Mouse (Mus musculus) left cerebral cortex, adult 2 months (tissue): ENCODE results near the gene Taf5l. TPM values are rescaled to one million over a fixed set of nuclear protein-coding genes. Genes with fewer than 3 reads are reported as not detected.
A peak's percentile ranks its signal among the peaks of the same experiment; 100 is the strongest.
"Not testable (repeated sequence)": the region's sequence is repeated elsewhere in the genome, so short reads cannot be mapped to it uniquely, and the experiment has no call there.

Experiments used
- DNase-seq, 2 experiments: peaks; one replicate each; pipeline ENCODE4 v3.0.0; 2021 to 2022; ENCODE audit warnings: low spot score in 2 of 2, mixed read lengths in 1 of 2; ENCODE audit errors: extremely low spot score in 1 of 2
- H3K27ac ChIP-seq: fragments of 200-600 bp; 2 replicates; pipeline ENCODE4 v1.8.1; 2022
- H3K4me3 ChIP-seq: fragments of 200-600 bp; 2 replicates; pipeline ENCODE4 v1.8.1; 2022
- CTCF ChIP-seq: fragments of 200-600 bp; IDR thresholded peaks from 2 replicates; pipeline ENCODE4 v1.8.1; 2022; ENCODE audit warnings: antibody characterized with exemption, mild to moderate bottlenecking, moderate library complexity
- intact Hi-C: fragments of 180-260 bp; cut with DNase I; formaldehyde crosslinking; loops from one replicate; pipeline ENCODE4 v1.15.1; 2025
- total RNA-seq, 2 experiments: library from RNA; stranded (reverse); gene quantifications; 2 replicates each; pipeline ENCODE4 v1.2.3; 2021

Taf5l gene
- total RNA-seq, 2 experiments from 2014 or later = 22.8 to 24.2 TPM

DNA sequence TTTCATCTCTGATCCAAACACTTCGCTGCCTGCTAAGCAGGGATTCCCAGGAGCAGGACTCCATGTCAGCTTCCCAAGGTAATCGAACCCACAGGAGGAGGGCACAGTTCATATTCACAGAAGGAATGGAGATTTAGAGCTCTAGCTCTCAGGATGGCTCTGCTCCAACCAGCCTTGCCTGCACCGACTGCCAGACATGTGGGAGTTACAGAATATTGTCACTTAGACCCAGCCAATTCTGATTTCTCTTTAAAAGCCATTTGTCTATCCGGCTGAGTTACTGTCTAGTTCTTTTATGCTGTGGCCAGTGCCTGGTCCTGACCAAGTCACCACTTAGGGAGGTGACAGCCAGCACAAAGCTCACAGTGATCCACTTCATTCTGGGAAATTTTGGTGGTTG is 39.5 kb downstream of the Taf5l start:
- Histone ChIP-seq H3K4me3 (peak overlapping the region; percentile 69), H3K27ac (no peak overlapping the region)
- DNase-seq = no peak
- no peak for TF ChIP-seq CTCF
- intact Hi-C loops = no loop called here

DNA sequence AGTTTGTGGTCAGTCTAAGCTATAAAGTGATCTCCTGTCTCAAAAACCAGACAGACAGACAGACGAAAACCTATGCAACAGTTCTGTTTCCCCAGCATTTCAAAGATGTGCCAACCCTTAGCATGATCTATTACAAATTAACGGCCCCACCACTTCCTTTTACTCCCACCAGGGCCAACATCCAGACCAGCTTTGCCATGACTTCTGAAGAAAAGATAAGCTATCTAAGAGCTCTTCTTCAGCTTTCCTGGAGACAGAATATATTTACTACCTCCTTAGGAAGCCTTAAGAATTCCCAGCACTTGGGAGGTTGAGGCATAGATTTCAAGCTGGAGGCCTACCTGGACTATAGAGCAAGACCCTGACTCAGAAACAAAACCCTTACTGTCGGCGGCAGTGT is 41.0 kb downstream of the Taf5l start:
- no peak for DNase-seq
- intact Hi-C loops = no loop called here
- no peak overlapping the region for H3K4me3 ChIP-seq
- no peak overlapping the region for H3K27ac ChIP-seq
- TF ChIP-seq CTCF = no peak

DNA sequence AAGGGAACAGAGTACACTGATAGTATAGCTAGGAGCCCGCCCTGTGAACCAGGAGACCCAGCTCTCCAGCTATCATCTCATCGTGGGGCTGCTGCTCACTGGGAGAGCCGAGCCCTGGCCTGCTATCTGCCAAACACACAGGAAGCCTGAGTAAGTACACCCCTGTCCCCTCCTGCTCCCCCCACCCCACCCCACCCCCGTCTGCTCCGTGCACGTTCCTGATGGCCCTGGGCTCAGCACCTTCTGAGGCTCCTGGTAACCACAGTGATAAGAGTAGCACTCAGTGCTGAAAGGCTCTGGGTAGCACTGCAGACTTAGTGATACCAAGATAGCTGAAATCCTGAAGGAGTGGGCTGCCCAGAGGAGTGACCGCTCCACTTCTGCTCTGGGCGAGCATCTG is 42.3 kb downstream of the Taf5l start:
- no peak for TF ChIP-seq CTCF
- no peak overlapping the region for H3K27ac ChIP-seq
- intact Hi-C loops = no loop called here
- DNase-seq = no peak
- H3K4me3 ChIP-seq = no peak overlapping the region

DNA sequence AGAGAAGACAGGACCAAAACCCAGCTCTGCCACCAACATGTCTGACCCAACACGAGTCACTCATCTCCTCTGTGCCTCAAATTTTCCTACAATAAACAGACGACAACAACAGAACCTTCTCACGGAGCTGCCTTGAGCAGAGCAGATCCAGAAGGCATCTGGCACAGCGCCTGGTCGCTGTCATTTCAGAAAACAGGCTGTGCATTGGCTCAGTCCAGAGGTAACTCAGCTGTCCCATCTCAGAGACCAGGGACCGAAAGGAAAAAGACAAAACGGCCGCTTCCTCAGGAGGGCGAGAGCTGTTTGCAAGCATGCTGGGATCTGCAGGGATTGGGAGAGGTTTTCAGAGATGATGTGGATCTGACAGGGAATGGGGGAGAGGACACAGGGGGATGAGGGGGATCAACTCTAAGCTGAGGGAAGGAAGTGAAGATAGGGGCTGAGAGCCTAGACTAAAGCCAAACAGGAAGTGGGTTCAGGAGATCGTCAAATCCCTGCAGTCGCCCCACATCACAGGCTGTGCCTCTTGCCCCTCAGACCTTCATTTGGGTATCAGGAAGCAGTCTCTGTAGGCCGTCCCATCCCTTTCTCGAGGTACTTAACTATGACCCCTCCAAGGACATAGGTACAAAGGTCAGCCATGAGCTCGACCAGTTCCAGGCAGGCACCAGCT is 42.9 kb downstream of the Taf5l start:
- no peak overlapping the region for H3K27ac ChIP-seq

DNA sequence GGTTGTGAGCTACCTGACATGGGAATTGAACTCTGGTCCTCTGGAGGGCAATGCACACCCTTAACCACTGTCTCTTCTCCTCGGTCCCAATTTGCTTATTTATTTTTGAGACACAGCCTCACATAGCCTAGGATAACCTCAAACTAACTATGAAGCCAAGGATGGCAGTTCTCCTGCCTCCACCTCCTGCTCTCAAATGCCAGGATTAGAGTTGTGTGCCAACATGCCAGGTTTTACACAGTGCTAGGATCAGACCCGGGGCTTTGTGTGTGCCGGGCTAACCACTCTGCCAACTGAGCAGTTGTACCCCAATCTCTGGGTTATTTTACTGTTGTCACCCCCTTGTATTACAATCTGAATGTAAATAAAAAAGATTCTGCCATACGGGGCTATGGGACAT is 43.7 kb downstream of the Taf5l start:
- DNase-seq = no peak
- intact Hi-C loops = no loop called here
- TF ChIP-seq CTCF = no peak
- H3K27ac ChIP-seq = no peak overlapping the region
- no peak overlapping the region for H3K4me3 ChIP-seq

More for the DNA sequence above, 42.9 kb downstream of the Taf5l start:
- DNase-seq = no peak
- intact Hi-C loops = no loop called here
- no peak overlapping the region for H3K4me3 ChIP-seq
- TF ChIP-seq CTCF = no peak

DNA sequence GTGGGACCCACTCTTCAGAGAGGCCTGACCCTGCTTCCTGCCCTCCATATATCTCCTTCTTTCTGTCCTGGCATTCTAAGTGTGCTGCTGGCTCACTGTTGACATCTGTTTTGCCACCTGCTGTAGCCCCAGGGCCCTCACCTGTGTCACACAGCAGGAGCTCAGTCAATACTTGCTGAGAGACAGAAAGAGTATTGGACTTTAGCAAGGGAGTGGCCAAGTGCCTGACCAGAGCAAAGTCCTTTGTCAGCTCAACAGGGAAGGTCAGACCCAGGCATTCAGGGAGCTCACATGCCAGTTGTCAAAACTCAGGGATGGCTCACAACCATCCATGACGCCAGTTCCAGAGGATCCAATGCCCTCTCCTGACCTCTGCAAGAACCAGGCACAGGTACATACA is 47.7 kb downstream of the Taf5l start:
- no peak for DNase-seq
- no peak for TF ChIP-seq CTCF
- Histone ChIP-seq H3K27ac (no peak overlapping the region), H3K4me3 (no peak overlapping the region)
- intact Hi-C loops = no loop called here

DNA sequence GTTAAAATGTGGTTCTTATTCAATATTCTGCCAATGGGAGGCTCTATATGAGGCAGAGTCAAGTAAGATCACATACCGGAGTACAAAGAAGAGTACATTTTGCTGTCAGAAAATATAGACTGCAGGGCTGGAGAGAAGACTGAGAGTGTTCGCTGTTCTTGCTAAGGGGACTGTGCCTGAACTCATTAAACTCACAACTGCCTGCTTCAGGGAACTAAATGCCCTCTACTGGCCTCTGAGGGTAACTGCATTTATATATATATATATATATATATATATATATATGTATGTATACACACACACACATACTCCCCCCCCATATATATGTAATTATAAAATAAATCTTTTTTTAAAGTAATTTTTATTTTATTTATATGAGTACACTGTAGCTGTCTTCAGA is 54.3 kb downstream of the Taf5l start:
- no peak for DNase-seq
- peak; percentile 48 for TF ChIP-seq CTCF
- Histone ChIP-seq H3K27ac (no peak overlapping the region), H3K4me3 (no peak overlapping the region)
- intact Hi-C loops = no loop called here

DNA sequence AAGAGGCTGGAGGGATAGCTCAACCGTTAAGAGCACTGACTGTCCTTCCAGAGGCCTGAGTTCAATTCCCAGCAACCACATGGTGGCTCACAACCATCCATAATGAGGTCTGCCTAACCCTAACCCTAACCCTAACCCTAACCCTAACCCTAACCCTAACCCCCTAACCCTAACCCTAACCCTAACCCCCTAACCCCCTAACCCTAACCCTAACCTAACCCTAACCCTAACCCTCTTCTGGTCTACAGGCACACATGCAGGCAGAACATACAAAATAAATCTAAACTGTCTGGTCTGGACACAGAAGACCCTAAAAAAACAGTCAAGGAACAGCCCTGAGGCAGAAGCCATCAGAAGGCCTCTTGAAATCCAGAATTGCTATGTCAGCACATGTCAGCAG is 59.8 kb downstream of the Taf5l start:
- TF ChIP-seq CTCF = no peak
- no peak for DNase-seq

DNA sequence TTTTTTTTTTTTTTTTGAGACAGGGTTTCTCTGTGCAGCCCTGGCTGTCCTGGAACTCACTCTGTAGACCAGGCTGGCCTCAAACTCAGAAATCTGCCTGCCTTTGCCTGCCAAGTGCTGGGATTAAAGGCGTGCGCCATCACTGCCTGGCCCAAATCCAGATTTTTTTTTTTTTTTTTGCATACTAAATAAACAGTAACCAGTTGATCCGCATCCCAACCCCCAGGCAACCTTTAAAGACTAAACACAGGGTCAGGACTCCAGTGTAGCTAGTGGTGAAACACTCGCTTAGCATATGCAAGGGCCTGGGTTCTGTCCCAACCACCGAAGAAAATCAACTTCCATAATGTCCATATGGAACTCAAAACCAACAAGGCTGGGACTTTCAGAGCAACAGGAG is 60.6 kb downstream of the Taf5l start:
- DNase-seq, H3K27ac ChIP-seq, intact Hi-C loops, H3K4me3 ChIP-seq: not testable (repeated sequence)

More for the DNA sequence above, 59.8 kb downstream of the Taf5l start:
- intact Hi-C loops = no loop called here
- no peak overlapping the region for H3K4me3 ChIP-seq
- H3K27ac ChIP-seq = no peak overlapping the region

DNA sequence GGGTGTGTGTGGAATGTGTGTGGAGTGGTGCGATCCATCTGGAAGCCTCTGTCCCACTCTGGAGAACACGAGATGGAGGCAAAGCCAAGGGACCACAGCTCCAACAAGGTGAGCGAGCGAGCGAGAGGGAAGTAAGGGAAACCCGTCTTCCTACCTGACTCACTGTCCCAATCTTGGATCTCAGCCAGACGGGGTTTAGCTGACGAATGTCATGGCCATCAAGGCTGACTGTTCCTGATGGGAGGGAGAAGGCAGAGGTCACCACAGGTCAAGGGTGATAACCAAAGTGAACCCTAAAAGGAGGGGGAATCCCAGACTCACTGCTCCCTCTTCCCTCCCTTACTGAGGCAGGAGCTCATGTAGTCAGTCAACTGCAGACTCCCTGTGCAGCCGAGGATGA is 61.1 kb downstream of the Taf5l start:
- Histone ChIP-seq H3K4me3 (no peak overlapping the region), H3K27ac (no peak overlapping the region)
- intact Hi-C loops = no loop called here
- TF ChIP-seq CTCF = no peak
- no peak for DNase-seq

DNA sequence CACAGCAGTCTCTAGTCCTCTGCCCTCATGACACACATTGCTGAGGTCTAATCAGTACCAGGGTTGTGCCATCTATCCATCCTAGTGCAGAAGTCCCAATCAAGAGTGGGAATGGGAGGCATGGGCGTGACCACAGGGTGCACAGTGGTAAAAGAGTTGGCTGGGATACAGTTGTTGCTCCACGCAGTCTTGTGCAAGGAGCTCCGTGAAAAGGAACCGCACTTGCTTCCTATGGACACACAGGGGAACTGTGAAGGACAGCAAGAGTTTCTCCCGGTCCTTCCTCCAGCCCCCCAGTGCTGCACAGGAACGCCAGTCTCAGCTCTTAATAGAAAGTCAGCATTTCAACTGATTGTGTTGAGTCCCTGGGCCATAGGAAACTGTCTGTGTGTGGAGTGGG is 61.7 kb downstream of the Taf5l start:
- DNase-seq = no peak
- H3K4me3 ChIP-seq = no peak overlapping the region
- no peak for TF ChIP-seq CTCF
- H3K27ac ChIP-seq = no peak overlapping the region
- intact Hi-C loops = no loop called here

DNA sequence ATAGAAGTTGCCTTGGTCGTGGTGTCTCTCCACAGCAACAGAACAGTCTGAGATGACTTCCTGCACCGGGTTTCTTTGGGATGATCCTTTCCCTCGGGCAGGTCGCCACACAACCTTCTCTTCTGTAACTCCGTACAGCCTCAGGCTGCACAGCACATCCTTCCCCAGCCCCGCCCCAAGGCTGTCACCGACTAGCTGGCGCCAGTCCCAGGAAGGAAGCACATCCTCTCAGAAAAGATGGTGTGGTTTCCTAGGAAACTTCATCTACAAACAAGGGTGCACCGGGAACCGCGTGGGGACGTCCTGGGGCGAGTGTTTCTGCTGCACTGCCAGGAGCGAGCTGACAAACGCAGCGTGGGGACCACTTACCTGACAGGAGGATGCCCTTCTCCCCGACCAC is 63.1 kb downstream of the Taf5l start:
- H3K27ac ChIP-seq = no peak overlapping the region
- intact Hi-C loops = no loop called here
- no peak for TF ChIP-seq CTCF
- H3K4me3 ChIP-seq = no peak overlapping the region
- peak; percentile 15 to 43 for DNase-seq

DNA sequence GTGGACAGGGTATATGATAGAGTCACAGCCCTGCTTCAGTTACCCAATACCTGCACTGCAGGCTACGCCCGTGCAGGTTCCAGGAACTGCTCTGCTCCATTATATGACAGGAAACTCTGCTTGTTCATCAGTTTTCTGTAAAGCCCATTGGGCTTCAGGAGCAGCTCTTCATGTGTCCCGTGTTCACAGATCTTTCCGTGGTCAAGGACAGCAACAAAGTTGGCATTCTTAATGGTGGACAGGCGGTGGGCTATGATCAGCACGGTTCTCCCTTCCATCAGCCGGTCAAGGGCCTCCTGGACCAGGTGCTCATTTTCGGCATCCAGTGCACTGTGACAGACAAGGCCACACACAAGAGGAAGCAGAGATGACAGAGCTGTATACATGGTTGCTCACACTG is 67.0 kb downstream of the Taf5l start:
- no peak overlapping the region for H3K27ac ChIP-seq
- no peak for DNase-seq
- H3K4me3 ChIP-seq = no peak overlapping the region
- intact Hi-C loops = no loop called here
- no peak for TF ChIP-seq CTCF
